Mouse (Mus musculus) adrenal gland, postnatal 25 days (tissue): ENCODE results near the gene Pepd. TPM values are rescaled to one million over a fixed set of nuclear protein-coding genes. Genes with fewer than 3 reads are reported as not detected.

Experiments
- DNase-seq: peaks from one replicate; pipeline ENCODE4 v3.0.0; 2021; ENCODE audit warnings: mixed read lengths
- total RNA-seq: library from RNA; stranded (reverse); gene quantifications from 2 replicates; pipeline ENCODE4 v1.2.3, GENCODE M21; 2021

The Pepd gene
- total RNA-seq, 1 experiment from 2014 or later, result 77.6 TPM

- no peak for DNase-seq
Measured at GRCm38 (mm10) chr7:35027801-35028420, 115.7 kb downstream of the Pepd start.

GRCm38 (mm10) chr7:35028559-35028958, 116.4 kb downstream of the Pepd start:
- no peak for DNase-seq

GRCm38 (mm10) chr7:35029228-35029627, 117.0 kb downstream of the Pepd start:
- DNase-seq, result no peak

GRCm38 (mm10) chr7:35029648-35030047, 117.5 kb downstream of the Pepd start:
- DNase-seq, result no peak

GRCm38 (mm10) chr7:35030567-35030966, 118.4 kb downstream of the Pepd start:
- DNase-seq, result no peak

- DNase-seq, result peak; percentile 14
Measured at GRCm38 (mm10) chr7:35035141-35035553, 123.0 kb downstream of the Pepd start.

- no peak for DNase-seq
Measured at GRCm38 (mm10) chr7:35035565-35035964, 123.4 kb downstream of the Pepd start.

GRCm38 (mm10) chr7:35036266-35036731, 124.1 kb downstream of the Pepd start:
- DNase-seq, result peak; percentile 50

GRCm38 (mm10) chr7:35037408-35037807, 125.2 kb downstream of the Pepd start:
- peak; percentile 44 for DNase-seq

GRCm38 (mm10) chr7:35040176-35040972, 128.2 kb downstream of the Pepd start:
- no peak for DNase-seq

- DNase-seq, result peak; percentile 38
Measured at GRCm38 (mm10) chr7:35041286-35042208, 129.4 kb downstream of the Pepd start.

- no peak for DNase-seq
Measured at GRCm38 (mm10) chr7:35042209-35042554, 130.0 kb downstream of the Pepd start.

- DNase-seq, result peak; percentile 60
Measured at GRCm38 (mm10) chr7:35042759-35043217, 130.6 kb downstream of the Pepd start.

- no peak for DNase-seq
Measured at GRCm38 (mm10) chr7:35043266-35043817, 131.2 kb downstream of the Pepd start.

- DNase-seq, result no peak
Measured at GRCm38 (mm10) chr7:35044719-35045118, 132.5 kb downstream of the Pepd start.

- no peak for DNase-seq
Measured at GRCm38 (mm10) chr7:35046091-35046490, 133.9 kb downstream of the Pepd start.

- no peak for DNase-seq
Measured at GRCm38 (mm10) chr7:35050540-35050939, 138.4 kb downstream of the Pepd start.

GRCm38 (mm10) chr7:35053161-35053560, 141.0 kb downstream of the Pepd start:
- no peak for DNase-seq

GRCm38 (mm10) chr7:35054286-35054685, 142.1 kb downstream of the Pepd start:
- DNase-seq, result no peak

- no peak for DNase-seq
Measured at GRCm38 (mm10) chr7:35054977-35055618, 142.9 kb downstream of the Pepd start.

- peak; percentile 70 for DNase-seq
Measured at GRCm38 (mm10) chr7:35055619-35056435, 143.6 kb downstream of the Pepd start.
